Mouse (Mus musculus) stomach, embryonic 15.5 days (tissue): ENCODE measurements around the gene Pecr. TPM values are rescaled to one million over a fixed set of nuclear protein-coding genes. Genes with fewer than 3 reads are reported as not detected.
A peak's percentile ranks its signal among the peaks of the same experiment; 100 is the strongest.

ENCODE experiments used
- ATAC-seq: fragments of 200-750 bp; cut with Nextera tagmentation; 2 replicates; pipeline ENCODE4 v1.8.0; 2017; ENCODE audit warnings: low read depth, moderate number of reproducible peaks, moderate TSS enrichment; ENCODE audit not compliant: insufficient read depth, low FRiP score
- H3K27ac ChIP-seq: fragments of 300-500 bp; sonication (generic); 2 replicates; pipeline ENCODE4 v1.5.1; 2015; ENCODE audit warnings: mild to moderate bottlenecking, inconsistent platforms
- H3K27me3 ChIP-seq: fragments of 300-500 bp; sonication (generic); replicated peaks from 2 replicates; pipeline ENCODE4 v1.6.1; 2015; ENCODE audit warnings: inconsistent platforms
- H3K36me3 ChIP-seq: fragments of 300-500 bp; sonication (generic); 2 replicates; pipeline ENCODE4 v1.6.1; 2015; ENCODE audit warnings: inconsistent platforms
- H3K4me1 ChIP-seq: fragments of 300-500 bp; sonication (generic); 2 replicates; pipeline ENCODE4 v1.6.1; 2015; ENCODE audit warnings: inconsistent platforms
- H3K4me2 ChIP-seq: fragments of 300-500 bp; sonication (generic); 2 replicates; pipeline ENCODE4 v1.6.1; 2015; ENCODE audit warnings: mild to moderate bottlenecking, inconsistent platforms
- H3K4me3 ChIP-seq: fragments of 300-500 bp; sonication (generic); replicated peaks from 2 replicates; pipeline ENCODE4 v1.5.1; 2015; ENCODE audit warnings: inconsistent platforms
- H3K9ac ChIP-seq: fragments of 300-500 bp; sonication (generic); 2 replicates; pipeline ENCODE4 v1.6.1; 2015; ENCODE audit warnings: inconsistent platforms
- H3K9me3 ChIP-seq: fragments of 300-500 bp; sonication (generic); 2 replicates; pipeline ENCODE4 v1.6.1; 2016; ENCODE audit warnings: inconsistent platforms
- WGBS: fragments of 180-500 bp; shearing (Covaris S2); methylation state at CpG from one replicate; pipeline ENCODE4 v1.1.7; 2015; 5-methylcytosine and 5-hydroxymethylcytosine counted together
- polyA plus RNA-seq: library from polyadenylated mRNA; unstranded; fragments of >200 nt; fragmentation: Nextera tagmentation; extraction: Ambion mirVana; gene quantifications from 2 replicates; pipeline ENCODE4 v1.2.1, GENCODE M21; 2015

The Pecr gene
- polyA plus RNA-seq, 1 experiment from 2014 or later, result 47.1 TPM

DNA sequence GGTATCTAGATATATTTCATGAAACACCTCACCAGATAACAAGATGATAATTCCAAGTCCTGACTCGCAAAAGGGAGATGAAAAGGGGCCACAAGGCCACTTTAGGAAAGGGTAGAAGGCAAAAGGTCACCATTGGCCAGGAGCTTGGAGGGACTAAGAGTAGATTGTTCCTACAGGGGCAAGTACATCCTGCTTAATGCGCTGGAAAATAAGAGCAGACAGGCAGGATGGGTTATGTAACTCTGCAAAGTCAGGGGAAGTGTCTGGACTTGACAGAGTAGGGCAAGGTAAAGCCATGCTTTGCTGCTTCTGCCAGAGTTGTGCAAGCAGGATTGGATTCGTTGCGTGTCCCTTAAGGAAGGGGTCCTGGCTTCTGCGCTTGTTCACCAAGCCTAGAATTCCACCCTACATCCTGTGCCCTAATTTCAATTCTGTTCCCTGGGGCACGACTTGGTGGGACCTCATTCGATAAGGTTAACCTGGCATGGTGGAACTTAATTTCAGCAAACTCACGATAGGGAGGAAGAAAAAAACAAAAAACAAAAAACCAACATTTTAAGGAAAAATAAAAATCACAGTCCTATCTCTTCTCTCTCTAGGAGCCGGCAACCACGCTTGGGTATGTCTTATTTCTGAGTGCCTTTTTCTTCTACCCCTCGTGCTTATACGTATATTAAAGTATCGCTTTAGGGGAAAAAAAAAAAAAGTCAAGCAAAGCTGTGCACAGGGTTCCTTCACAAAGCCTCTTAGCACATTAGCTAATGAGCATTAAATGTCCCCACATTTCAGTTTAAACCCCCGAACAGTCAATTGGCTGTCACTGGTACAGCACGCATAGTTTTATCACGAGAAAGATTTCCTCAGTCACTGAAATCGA lies 73.1 kb downstream of the Pecr start:
- WGBS, result 19% methylated on average over 17 of the region's 17 CpGs
- Histone ChIP-seq H3K4me1 (0 out of 2 replicates have a peak, but pooled peaks cover 13% of the 10 kb centered on the region), H3K9ac (no peak overlapping the region; the same call in 1 of the 2 replicates), H3K9me3 (no peaks in the 10 kb centered on the region), H3K27me3 (no peaks in the 10 kb centered on the region), H3K36me3 (no peaks in the 10 kb centered on the region), H3K4me3 (peak overlapping the region; percentile 67), H3K4me2 (peak overlapping the region; percentile 100), H3K27ac (no peak overlapping the region)
- ATAC-seq, result no peak

Other genes with a start within 250 kb of the Pecr start
- gene Mreg, start 72.0 kb downstream of the Pecr start, polyA plus RNA-seq, result 8.5 and 9.7 TPM in 2 replicates
- 3.2 and 3.3 TPM in 2 replicates for gene Tmem169, start 55 bp upstream of the Pecr start, polyA plus RNA-seq
- gene Xrcc5, start 23.1 kb upstream of the Pecr start, polyA plus RNA-seq, result 34.5 and 42.9 TPM in 2 replicates